Mouse (Mus musculus) B cell, adult 2 months (primary cell): ENCODE results near the gene Diras1.

Source experiments
- DNase-seq, 2 experiments: peaks; one replicate each; pipeline ENCODE4 v3.0.0; 2022

The Diras1 gene

GRCm38 (mm10) chr10:81028219-81028618, 2.8 kb upstream of the Diras1 start:
- no peak for DNase-seq

- no peak for DNase-seq
These were observed 1.9 kb upstream of the Diras1 start for GRCm38 (mm10) chr10:81027331-81027730.

GRCm38 (mm10) chr10:81026857-81027256, 1.4 kb upstream of the Diras1 start:
- no peak for DNase-seq

GRCm38 (mm10) chr10:81025047-81025621, 328 bp downstream of the Diras1 start:
- DNase-seq, result no peak

GRCm38 (mm10) chr10:81024346-81024937, 1.0 kb downstream of the Diras1 start:
- DNase-seq, result no peak

GRCm38 (mm10) chr10:81022744-81023143, 2.7 kb downstream of the Diras1 start:
- peak in 1 of 2 experiments; percentile 32 for DNase-seq

- DNase-seq, result no peak
These were observed 3.8 kb downstream of the Diras1 start for GRCm38 (mm10) chr10:81021547-81022110.

GRCm38 (mm10) chr10:81020207-81020606, 5.3 kb downstream of the Diras1 start:
- no peak for DNase-seq

GRCm38 (mm10) chr10:81019687-81020086, 5.8 kb downstream of the Diras1 start:
- no peak for DNase-seq

GRCm38 (mm10) chr10:81018326-81018725, 7.1 kb downstream of the Diras1 start:
- DNase-seq, result peak in 1 of 2 experiments; percentile 28

GRCm38 (mm10) chr10:81016645-81017044, 8.8 kb downstream of the Diras1 start:
- peak; percentile 85 to 86 for DNase-seq

GRCm38 (mm10) chr10:81015666-81016065, 9.8 kb downstream of the Diras1 start:
- DNase-seq, result no peak

GRCm38 (mm10) chr10:81014393-81015384, 10.8 kb downstream of the Diras1 start, which contains the start of gene Gng7:
Gene Gng7, minus strand, starts transcription at chr10:81014945.
- peak; percentile 94 to 96 for DNase-seq

- no peak for DNase-seq
These were observed 14.6 kb downstream of the Diras1 start for GRCm38 (mm10) chr10:81010851-81011250.

GRCm38 (mm10) chr10:81007240-81007639, 18.2 kb downstream of the Diras1 start:
- no peak for DNase-seq

GRCm38 (mm10) chr10:81006005-81006677, 19.3 kb downstream of the Diras1 start:
- DNase-seq, result no peak

- DNase-seq, result no peak
These were observed 24.3 kb downstream of the Diras1 start for GRCm38 (mm10) chr10:81001161-81001560.

- no peak for DNase-seq
These were observed 25.0 kb downstream of the Diras1 start for GRCm38 (mm10) chr10:81000197-81001062.

GRCm38 (mm10) chr10:80999362-81000196, 25.9 kb downstream of the Diras1 start:
- peak; percentile 93 to 95 for DNase-seq

- peak; percentile 66 to 68 for DNase-seq
These were observed 26.7 kb downstream of the Diras1 start for GRCm38 (mm10) chr10:80998778-80999177.

- DNase-seq, result no peak
These were observed 27.4 kb downstream of the Diras1 start for GRCm38 (mm10) chr10:80998021-80998420.
